Mouse (Mus musculus) heart, postnatal 14 days (tissue): ENCODE data around the gene Ikzf1. TPM values are rescaled to one million over a fixed set of nuclear protein-coding genes. Genes with fewer than 3 reads are reported as not detected.
A peak's percentile ranks its signal among the peaks of the same experiment; 100 is the strongest.

Experiments
- DNase-seq, 2 experiments: peaks; one replicate each; pipeline ENCODE4 v3.0.0; 2021 to 2022
- intact Hi-C: fragments of 180-260 bp; cut with DNase I; formaldehyde crosslinking; loops from one replicate; pipeline ENCODE4 v1.15.1; 2025
- total RNA-seq, 2 experiments: library from RNA; stranded (reverse); gene quantifications; 2 replicates each; pipeline ENCODE4 v1.2.3; 2021

Gene Ikzf1
- total RNA-seq, 2 experiments from 2014 or later = 2.2 to 10.4 TPM

GRCm38 (mm10) chr11:11715963-11716691 lies 31.3 kb downstream of the Ikzf1 start:
- no peak for DNase-seq
- intact Hi-C loops = no loop called here

- no peak for DNase-seq
- intact Hi-C loops = no loop called here
These were observed 31.9 kb downstream of the Ikzf1 start for GRCm38 (mm10) chr11:11716692-11717037.

GRCm38 (mm10) chr11:11717606-11718167 lies 32.9 kb downstream of the Ikzf1 start:
- intact Hi-C loops = no loop called here
- DNase-seq = no peak

GRCm38 (mm10) chr11:11719748-11720147 lies 34.9 kb downstream of the Ikzf1 start:
- intact Hi-C loops = no loop called here
- DNase-seq = no peak

- intact Hi-C loops = no loop called here
- no peak for DNase-seq
These were observed 40.6 kb downstream of the Ikzf1 start for GRCm38 (mm10) chr11:11725252-11725875.

GRCm38 (mm10) chr11:11725876-11726525 lies 41.2 kb downstream of the Ikzf1 start:
- DNase-seq = no peak
- intact Hi-C loops = no loop called here

GRCm38 (mm10) chr11:11726807-11727276 lies 42.0 kb downstream of the Ikzf1 start:
- intact Hi-C loops = no loop called here
- DNase-seq = no peak

- intact Hi-C loops = no loop called here
- no peak for DNase-seq
These were observed 43.2 kb downstream of the Ikzf1 start for GRCm38 (mm10) chr11:11727936-11728556.

GRCm38 (mm10) chr11:11729216-11729615 lies 44.4 kb downstream of the Ikzf1 start:
- no peak for DNase-seq
- intact Hi-C loops = no loop called here

- intact Hi-C loops = no loop called here
- DNase-seq = no peak
These were observed 45.3 kb downstream of the Ikzf1 start for GRCm38 (mm10) chr11:11730062-11730461.

GRCm38 (mm10) chr11:11731727-11732126 lies 46.9 kb downstream of the Ikzf1 start:
- no peak for DNase-seq
- intact Hi-C loops = no loop called here

- intact Hi-C loops = no loop called here
- no peak for DNase-seq
These were observed 48.4 kb downstream of the Ikzf1 start for GRCm38 (mm10) chr11:11732972-11733770.

- intact Hi-C loops = no loop called here
- no peak for DNase-seq
These were observed 50.4 kb downstream of the Ikzf1 start for GRCm38 (mm10) chr11:11735155-11735554.

- intact Hi-C loops = no loop called here
- DNase-seq = no peak
These were observed 52.1 kb downstream of the Ikzf1 start for GRCm38 (mm10) chr11:11736948-11737347.

- intact Hi-C loops = no loop called here
- DNase-seq = no peak
These were observed 52.8 kb downstream of the Ikzf1 start for GRCm38 (mm10) chr11:11737562-11737961.

- DNase-seq = no peak
- intact Hi-C loops = no loop called here
These were observed 54.3 kb downstream of the Ikzf1 start for GRCm38 (mm10) chr11:11739054-11739453.

GRCm38 (mm10) chr11:11740603-11741002 lies 55.8 kb downstream of the Ikzf1 start:
- intact Hi-C loops = no loop called here

GRCm38 (mm10) chr11:11741574-11741973 lies 56.8 kb downstream of the Ikzf1 start:
- no peak for DNase-seq
- intact Hi-C loops = no loop called here

More at GRCm38 (mm10) chr11:11740603-11741002, 55.8 kb downstream of the Ikzf1 start:
- no peak for DNase-seq

- intact Hi-C loops = loop anchor here (2.0 kb wide), 1 partner anchor 186 kb away; no protein-coding TSS in a partner anchor
- peak; percentile 35 to 46 for DNase-seq
These were observed 57.8 kb downstream of the Ikzf1 start for GRCm38 (mm10) chr11:11742626-11743025.

- intact Hi-C loops = no loop called here
These were observed 59.4 kb downstream of the Ikzf1 start for GRCm38 (mm10) chr11:11744222-11744621.

More at GRCm38 (mm10) chr11:11744222-11744621, 59.4 kb downstream of the Ikzf1 start:
- no peak for DNase-seq
